ENCODE assay signal across 8 mouse cellular contexts in genomic region chrX:16619034-16619929, GRCm38 (mm10). TPM values are rescaled to one million over a fixed set of nuclear protein-coding genes. Genes with fewer than 3 reads are reported as not detected.
A peak's percentile ranks its signal among the peaks of the same experiment; 100 is the strongest.
DNase-seq lines count a peak whose midpoint lies in the region; ATAC-seq and TF ChIP-seq lines count a peak whose summit lies in the region.

Gene Maoa (plus strand): TSS chrX:16619698.

- ATAC-seq in heart, embryonic 14.5 days (ENCODE audit: insufficient number of reproducible peaks, insufficient read depth, low FRiP score, low read depth): peak; percentile 71
- peak; percentile 86 for ATAC-seq in kidney, postnatal 0 days (replicated peaks; ENCODE audit: low FRiP score, low read depth)
- ATAC-seq in midbrain, postnatal 0 days (ENCODE audit: low FRiP score): peak; percentile 83
- peak; percentile 90 for ATAC-seq in stomach, embryonic 14.5 days (ENCODE audit: insufficient number of reproducible peaks, insufficient read depth, low FRiP score, low read depth)

- peak within 1 kb of the TSS; percentile 78 for H3K4me2 ChIP-seq in heart, embryonic 14.5 days (ENCODE audit: low read length)
- peak within 1 kb of the TSS; percentile 72 for H3K4me2 ChIP-seq in kidney, postnatal 0 days (ENCODE audit: low read length)
- H3K4me2 ChIP-seq in midbrain, postnatal 0 days (ENCODE audit: low read depth, low read length, poor library complexity, severe bottlenecking): peak within 1 kb of the TSS; percentile 58
- H3K4me2 ChIP-seq in stomach, embryonic 14.5 days (replicated peaks; ENCODE audit: low read depth, low read length): peak within 1 kb of the TSS; percentile 67

- H3K4me3 ChIP-seq in brown adipose tissue, adult 24 weeks (ENCODE audit: insufficient read depth, low read depth, low read length): peak within 1 kb of the TSS; percentile 68
- H3K4me3 ChIP-seq in forebrain, embryonic 10.5 days: peak within 1 kb of the TSS; percentile 59
- peak within 1 kb of the TSS; percentile 43 to 64 for H3K4me3 ChIP-seq in heart, embryonic 14.5 days (ENCODE audit: control insufficient read depth in 1 of 2, insufficient read depth in 1 of 2, low read depth in 1 of 2, low read length in 2 of 2)
- H3K4me3 ChIP-seq in kidney, postnatal 0 days (replicated peaks; ENCODE audit: low read depth, low read length): peak within 1 kb of the TSS; percentile 42
- peak within 1 kb of the TSS; percentile 45 for H3K4me3 ChIP-seq in midbrain, postnatal 0 days (ENCODE audit: low read depth, low read length)
- H3K4me3 ChIP-seq in stomach, embryonic 14.5 days (ENCODE audit: low read depth, low read length): peak within 1 kb of the TSS; percentile 41

- H3K36me3 ChIP-seq in forebrain, embryonic 10.5 days (replicated peaks): no peaks in the 10 kb centered on the region
- no peaks in the 10 kb centered on the region for H3K36me3 ChIP-seq in heart, embryonic 14.5 days (ENCODE audit: control insufficient read depth, insufficient read depth, low read length)
- no peaks in the 10 kb centered on the region for H3K36me3 ChIP-seq in kidney, postnatal 0 days (ENCODE audit: insufficient read depth, low read length)
- H3K36me3 ChIP-seq in midbrain, postnatal 0 days (ENCODE audit: insufficient read depth, low read length): no peaks in the 10 kb centered on the region
- no peaks in the 10 kb centered on the region for H3K36me3 ChIP-seq in stomach, embryonic 14.5 days (ENCODE audit: control insufficient read depth, insufficient read depth, low read length)

- peak within 1 kb of the TSS; percentile 61 for H3K9ac ChIP-seq in heart, embryonic 14.5 days (ENCODE audit: low read length)
- H3K9ac ChIP-seq in kidney, postnatal 0 days (ENCODE audit: low read depth, low read length): peak within 1 kb of the TSS; percentile 46; the same call in 1 of the 2 replicates
- peak within 1 kb of the TSS; percentile 62 for H3K9ac ChIP-seq in midbrain, postnatal 0 days (replicated peaks; ENCODE audit: low read length, poor library complexity, severe bottlenecking)
- H3K9ac ChIP-seq in stomach, embryonic 14.5 days (replicated peaks; ENCODE audit: low read depth, low read length): peak within 1 kb of the TSS; percentile 21

- DNase-seq in CD4-positive, CD25-positive, alpha-beta regulatory T cell, adult 2 months (ENCODE audit: low read depth, low spot score): peak; percentile 63
- DNase-seq in forebrain, embryonic 10.5 days (ENCODE audit: extremely low spot score, low spot score): peak; percentile 61
- peak; percentile 84 for DNase-seq in kidney, postnatal 0 days (ENCODE audit: low spot score)
- DNase-seq in liver: peak; percentile 85
- peak; percentile 88 for DNase-seq in midbrain, postnatal 0 days (ENCODE audit: low spot score)

- no peaks in the 10 kb centered on the region for H3K4me1 ChIP-seq in brown adipose tissue, adult 24 weeks (ENCODE audit: control insufficient read depth, insufficient read depth, insufficient read length, low read length)
- peaks cover 3% of the 10 kb centered on the region; the same call in 1 of the 2 replicates for H3K4me1 ChIP-seq in forebrain, embryonic 10.5 days
- H3K4me1 ChIP-seq in heart, embryonic 14.5 days (ENCODE audit: control insufficient read depth in 2 of 2, insufficient read depth in 2 of 2, low read length in 2 of 2): no peaks in the 10 kb centered on the region
- H3K4me1 ChIP-seq in kidney, postnatal 0 days (replicated peaks; ENCODE audit: insufficient read depth, low read length): no peaks in the 10 kb centered on the region
- no peaks in the 10 kb centered on the region for H3K4me1 ChIP-seq in midbrain, postnatal 0 days (ENCODE audit: insufficient read depth, low read length)
- H3K4me1 ChIP-seq in stomach, embryonic 14.5 days (ENCODE audit: control insufficient read depth, insufficient read depth, low read length): no peaks in the 10 kb centered on the region

- no peaks in the 10 kb centered on the region for H3K9me3 ChIP-seq in forebrain, embryonic 10.5 days
- H3K9me3 ChIP-seq in heart, embryonic 14.5 days (ENCODE audit: control insufficient read depth, low read length): no peaks in the 10 kb centered on the region
- no peaks in the 10 kb centered on the region for H3K9me3 ChIP-seq in kidney, postnatal 0 days (replicated peaks; ENCODE audit: low read length)
- H3K9me3 ChIP-seq in midbrain, postnatal 0 days (ENCODE audit: low read length): no peaks in the 10 kb centered on the region
- no peaks in the 10 kb centered on the region for H3K9me3 ChIP-seq in stomach, embryonic 14.5 days (ENCODE audit: control insufficient read depth, low read depth, low read length)

- no peaks in the 10 kb centered on the region for H3K27me3 ChIP-seq in forebrain, embryonic 10.5 days (ENCODE audit: poor library complexity, severe bottlenecking)
- no peaks in the 10 kb centered on the region for H3K27me3 ChIP-seq in heart, embryonic 14.5 days (ENCODE audit: control insufficient read depth, insufficient read depth, low read length)
- no peaks in the 10 kb centered on the region for H3K27me3 ChIP-seq in kidney, postnatal 0 days (ENCODE audit: insufficient read depth, low read length)
- no peaks in the 10 kb centered on the region for H3K27me3 ChIP-seq in midbrain, postnatal 0 days (ENCODE audit: insufficient read depth, low read length)
- H3K27me3 ChIP-seq in stomach, embryonic 14.5 days (ENCODE audit: control insufficient read depth, insufficient read depth, low read length): no peaks in the 10 kb centered on the region

- TF ChIP-seq CTCF in kidney, postnatal 0 days (IDR thresholded peaks at IDR 0.05; ENCODE audit: low read depth): no peak
- TF ChIP-seq CTCF in midbrain, postnatal 0 days (IDR thresholded peaks at IDR 0.05): no peak

- 0 out of 2 replicates have a peak within 1 kb of the TSS, but pooled peaks have one; percentile 5 for H3K27ac ChIP-seq in brown adipose tissue, adult 24 weeks (replicated peaks; ENCODE audit: low read depth, low read length)
- H3K27ac ChIP-seq in forebrain, embryonic 10.5 days: peak within 1 kb of the TSS; percentile 92
- H3K27ac ChIP-seq in heart, embryonic 14.5 days (replicated peaks in 1 of 2; ENCODE audit: control insufficient read depth in 1 of 2, insufficient read depth in 1 of 2, low read depth in 2 of 2, low read length in 2 of 2): peak within 1 kb of the TSS; percentile 52 to 74
- H3K27ac ChIP-seq in kidney, postnatal 0 days: peak within 1 kb of the TSS; percentile 64; the same call in 1 of the 2 replicates
- peak within 1 kb of the TSS; percentile 88 for H3K27ac ChIP-seq in midbrain, postnatal 0 days (ENCODE audit: low read depth, low read length)
- H3K27ac ChIP-seq in stomach, embryonic 14.5 days (ENCODE audit: low read length): peak within 1 kb of the TSS; percentile 44

- WGBS in forebrain, embryonic 10.5 days: 13% methylated on average over 33 of the region's 33 CpGs
- WGBS in heart, embryonic 14.5 days: 15% methylated on average over 33 of the region's 33 CpGs
- WGBS in kidney, postnatal 0 days: 19% methylated on average over 33 of the region's 33 CpGs
- 17% methylated on average over 33 of the region's 33 CpGs for WGBS in midbrain, postnatal 0 days
- WGBS in stomach, embryonic 14.5 days: 19% methylated on average over 33 of the region's 33 CpGs

RNA-seq across cellular contexts. Expression of gene Maoa, which starts in this region (rescaled TPM):
- 12.9 and 13.1 TPM in 2 replicates for polyA plus RNA-seq in brown adipose tissue, adult 24 weeks (2012; ENCODE audit: insufficient read depth, insufficient read length, missing spikeins)
- 16.4 and 18.5 TPM in 2 replicates for polyA plus RNA-seq in forebrain, embryonic 10.5 days (2016; fragmentation: Nextera tagmentation; extraction: Ambion mirVana)
- polyA plus RNA-seq in heart, embryonic 14.5 days (2014; fragmentation: Nextera tagmentation; extraction: Ambion mirVana): 6.9 and 7.4 TPM in 2 replicates
- polyA plus RNA-seq in kidney, postnatal 0 days (2015; fragmentation: Nextera tagmentation; extraction: Ambion mirVana): 12.7 and 14.2 TPM in 2 replicates
- 29.9 and 38.3 TPM in 2 replicates for total RNA-seq in midbrain, postnatal 0 days (2014; rRNA removed)
- 25.7 and 26.8 TPM in 2 replicates for polyA plus RNA-seq in midbrain, postnatal 0 days (2015; fragmentation: Nextera tagmentation; extraction: Ambion mirVana)
- polyA plus RNA-seq in stomach, embryonic 14.5 days (2014; fragmentation: Nextera tagmentation; extraction: Ambion mirVana): 16.3 and 17.0 TPM in 2 replicates

Comparison
In these comparisons a context has a peak if more than half of its experiments do, and no peak if none do; other contexts are left out.
1. Peak in every context shown above with its lines: DNase-seq, ATAC-seq, H3K4me3 ChIP-seq and H3K27ac ChIP-seq.
2. H3K27ac ChIP-seq: peak in every context shown above with its lines; median percentile 92 in forebrain, embryonic 10.5 days; 88 in midbrain, postnatal 0 days; 64 in kidney, postnatal 0 days; 63 in heart, embryonic 14.5 days; 44 in stomach, embryonic 14.5 days; 5 in brown adipose tissue, adult 24 weeks.